Mouse (Mus musculus) inflammation-experienced regulatory T-cells, adult 16 weeks (primary cell): ENCODE results near the gene Jade3. TPM values are rescaled to one million over a fixed set of nuclear protein-coding genes. Genes with fewer than 3 reads are reported as not detected.

Experiments
- polyA plus RNA-seq: library from polyadenylated mRNA; unstranded; fragments of 100-300 nt; shearing (Covaris generic); gene quantifications from one replicate; pipeline ENCODE4 v1.2.1, GENCODE M21; 2017

Gene Jade3
- 3.9 TPM for polyA plus RNA-seq

DNA sequence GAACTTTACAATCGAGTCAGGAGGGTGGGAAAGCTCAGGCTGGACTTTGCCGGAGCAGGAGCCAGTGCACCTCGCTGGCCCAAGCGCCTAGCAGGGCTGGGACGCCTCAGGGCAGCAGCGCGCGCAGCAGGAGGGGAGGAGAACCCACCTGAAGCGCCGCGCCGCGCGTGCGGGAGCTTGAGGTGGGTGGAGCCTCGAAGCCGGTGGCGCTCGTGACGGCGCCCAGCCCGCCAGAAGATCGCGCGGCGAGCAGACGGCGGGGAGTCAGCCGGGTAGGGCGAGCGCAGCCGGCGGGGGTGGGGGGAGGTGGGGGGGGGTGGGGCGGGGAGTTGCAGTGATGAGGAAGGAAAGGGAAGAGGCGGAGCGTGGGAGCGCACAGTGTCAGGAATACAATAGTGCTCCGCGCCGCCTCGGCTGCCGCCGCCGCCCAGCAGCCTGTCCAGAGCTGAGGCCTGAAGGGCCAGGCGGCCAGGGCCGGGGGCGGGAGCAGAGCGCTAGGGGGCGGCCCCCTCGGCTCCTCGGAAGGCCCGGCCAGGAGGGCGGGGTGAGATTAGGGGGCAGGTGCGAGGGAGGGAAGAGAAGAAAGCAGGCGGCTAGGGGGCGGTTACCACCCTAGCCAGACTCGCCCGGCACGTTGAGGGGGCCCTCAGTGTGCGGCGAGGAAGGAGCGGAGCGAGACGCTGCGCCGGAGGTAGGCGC is at the start of gene Jade3:
Gene Jade3 (plus strand): TSS at position 549 of the 699 bp plus-strand sequence.

DNA sequence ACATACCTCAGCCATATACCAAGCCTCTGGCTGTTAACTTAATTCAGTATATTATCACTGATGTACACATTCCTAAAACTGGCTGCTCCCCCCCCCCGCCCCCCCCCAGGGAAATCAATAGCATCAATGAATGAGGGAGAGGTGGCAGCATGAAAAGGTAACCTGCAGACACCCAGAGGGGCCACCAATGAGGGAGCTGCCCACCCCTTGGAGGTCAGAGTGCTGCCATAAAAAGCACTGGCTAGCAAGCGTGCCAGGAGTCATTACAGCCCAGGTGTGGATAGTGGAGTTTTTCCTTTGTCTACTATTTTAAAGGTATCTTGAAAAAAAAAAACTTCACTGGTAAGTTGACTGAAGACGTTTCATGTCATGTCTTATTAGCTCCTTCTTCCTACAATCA is 124.0 kb downstream of the Jade3 start, which contains the start of gene Rgn:
Gene Rgn (plus strand): TSS at position 256 of the 400 bp plus-strand sequence.

Other genes starting within 250 kb of the Jade3 start
- gene Slc9a7, start 133.9 kb upstream of the Jade3 start, polyA plus RNA-seq = 20.3 TPM
- gene Rp2, start 61.2 kb upstream of the Jade3 start, polyA plus RNA-seq = 17.1 TPM
- not detected for gene Rgn, start 124.1 kb downstream of the Jade3 start, polyA plus RNA-seq
- 79.3 TPM for gene Rbm10, start 191.8 kb downstream of the Jade3 start, polyA plus RNA-seq
- 178 TPM for gene Ndufb11, start 191.9 kb downstream of the Jade3 start, polyA plus RNA-seq
- gene Uba1, start 232.6 kb downstream of the Jade3 start, polyA plus RNA-seq = 281 TPM